Mouse (Mus musculus) limb, embryonic 14.5 days (tissue): ENCODE measurements around the gene Dtnb. TPM values are rescaled to one million over a fixed set of nuclear protein-coding genes. Genes with fewer than 3 reads are reported as not detected.

Source experiments
- ATAC-seq: fragments of 200-750 bp; cut with Nextera tagmentation; 2 replicates; pipeline ENCODE4 v1.8.0; 2017; ENCODE audit warnings: low read depth, moderate number of reproducible peaks, moderate TSS enrichment; ENCODE audit not compliant: low FRiP score
- DNase-seq: peaks from one replicate; pipeline ENCODE4 v3.0.0-alpha.2; 2015; ENCODE audit warnings: low spot score
- H3K27ac ChIP-seq: fragments of 300-500 bp; sonication (generic); replicated peaks from 2 replicates; pipeline ENCODE4 v1.5.1; 2014; ENCODE audit warnings: low read depth, mild to moderate bottlenecking, low read length, moderate library complexity, mixed read lengths
- H3K27me3 ChIP-seq: fragments of 300-500 bp; sonication (generic); 2 replicates; pipeline ENCODE4 v1.6.1; 2014; ENCODE audit warnings: low read length, mixed read lengths; ENCODE audit not compliant: control insufficient read depth, insufficient read depth
- H3K36me3 ChIP-seq: fragments of 300-500 bp; sonication (generic); 2 replicates; pipeline ENCODE4 v1.6.1; 2014; ENCODE audit warnings: mild to moderate bottlenecking, low read length, moderate library complexity, mixed read lengths; ENCODE audit not compliant: control insufficient read depth, insufficient read depth
- H3K4me1 ChIP-seq: fragments of 300-500 bp; sonication (generic); 2 replicates; pipeline ENCODE4 v1.6.1; 2014; ENCODE audit warnings: antibody characterized with exemption, low read length, mixed read lengths; ENCODE audit not compliant: control insufficient read depth, insufficient read depth
- H3K4me2 ChIP-seq: fragments of 300-500 bp; sonication (generic); replicated peaks from 2 replicates; pipeline ENCODE4 v1.6.1; 2014; ENCODE audit warnings: low read depth, mild to moderate bottlenecking, low read length, moderate library complexity; ENCODE audit not compliant: severe bottlenecking
- H3K4me3 ChIP-seq: fragments of 300-500 bp; sonication (generic); replicated peaks from 2 replicates; pipeline ENCODE4 v1.5.1; 2014; ENCODE audit warnings: low read length
- H3K9ac ChIP-seq: fragments of 300-500 bp; sonication (generic); 2 replicates; pipeline ENCODE4 v1.6.1; 2014; ENCODE audit warnings: mild to moderate bottlenecking, low read depth, low read length, moderate library complexity; ENCODE audit not compliant: severe bottlenecking
- H3K9me3 ChIP-seq: fragments of 300-500 bp; sonication (generic); 2 replicates; pipeline ENCODE4 v1.6.1; 2016; ENCODE audit warnings: low read length; ENCODE audit not compliant: control insufficient read depth
- POLR2A ChIP-seq: fragments of 200-500 bp; IDR thresholded peaks from 2 replicates; pipeline ENCODE4 v1.8.0; 2012; ENCODE audit warnings: inconsistent platforms, mild to moderate bottlenecking, moderate library complexity, borderline replicate concordance; ENCODE audit not compliant: insufficient read depth, insufficient read length; ENCODE audit errors: extremely low read depth
- WGBS: fragments of 180-500 bp; shearing (Covaris S2); extraction: QIAGEN DNeasy Blood & Tissue Kit; methylation state at CpG from one replicate; pipeline ENCODE4 v1.1.7; 2014; 5-methylcytosine and 5-hydroxymethylcytosine counted together
- polyA plus RNA-seq, 2 experiments: library from polyadenylated mRNA; depleted of rRNA in 1 of 2; stranded (reverse) in 1 of 2; unstranded in 1 of 2; fragments of >200 nt; fragmentation: Nextera tagmentation in 1 of 2; extraction: Ambion mirVana in 1 of 2; gene quantifications; 2 replicates each; pipeline versions ENCODE4 v1.2.1 to v1.2.3; 2012 to 2014

The Dtnb gene
- polyA plus RNA-seq, 2 experiments: 32.3 to 46.5 TPM

DNA sequence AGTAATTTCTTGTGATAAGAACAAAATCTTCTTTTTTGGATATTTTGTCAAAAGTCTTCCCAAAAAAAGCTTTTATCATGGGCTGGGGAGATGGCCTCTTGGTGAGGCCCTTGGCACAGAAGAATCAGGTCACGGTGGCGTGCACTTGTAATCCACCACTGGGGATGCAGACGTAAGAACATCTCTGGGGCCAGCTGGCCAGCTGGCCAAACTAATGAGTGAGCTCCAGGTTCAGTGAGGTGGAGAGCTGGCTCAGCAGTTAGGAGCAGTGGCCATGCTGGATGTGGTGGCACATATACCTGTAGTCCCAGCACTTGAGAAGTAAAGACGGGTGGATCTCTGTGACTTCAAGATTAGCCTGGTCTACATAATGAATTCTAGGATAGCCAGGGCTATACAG is 196.2 kb downstream of the Dtnb start:
- Histone ChIP-seq H3K27ac (no peak overlapping the region), H3K4me3 (no peak overlapping the region), H3K4me1 (no peaks in the 10 kb centered on the region), H3K4me2 (no peak overlapping the region), H3K36me3 (peaks cover 10% of the 10 kb centered on the region), H3K9ac (no peak overlapping the region), H3K9me3 (no peaks in the 10 kb centered on the region), H3K27me3 (no peaks in the 10 kb centered on the region)
- no peak for DNase-seq
- 90% methylated on average over 4 of the region's 4 CpGs for WGBS
- ATAC-seq: no peak
- TF ChIP-seq POLR2A: no peak

DNA sequence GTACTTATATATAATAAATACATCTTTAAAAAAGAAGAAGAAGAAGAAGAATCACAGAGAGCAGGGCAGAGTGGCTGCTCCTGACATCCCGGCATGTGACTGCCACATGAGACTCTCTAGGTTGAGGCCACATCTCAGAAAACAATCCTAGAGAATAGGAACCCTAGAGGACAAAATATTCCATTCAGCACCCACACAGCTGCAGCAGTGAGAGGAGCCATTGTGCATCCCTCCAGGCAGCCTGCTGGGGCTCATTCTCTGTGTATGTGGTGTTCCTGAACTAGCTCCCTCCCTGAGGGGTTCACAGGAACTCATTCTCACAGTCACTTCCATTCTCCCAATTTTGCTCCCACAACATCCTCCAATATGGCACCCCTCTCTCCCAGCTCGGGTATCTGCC is 198.4 kb downstream of the Dtnb start:
- H3K4me1 ChIP-seq: no peaks in the 10 kb centered on the region
- no peak overlapping the region for H3K4me3 ChIP-seq
- no peak for ATAC-seq
- peaks cover 20% of the 10 kb centered on the region for H3K36me3 ChIP-seq
- H3K9ac ChIP-seq: no peak overlapping the region
- WGBS: 84% methylated on average over 2 of the region's 2 CpGs
- no peaks in the 10 kb centered on the region for H3K9me3 ChIP-seq
- TF ChIP-seq POLR2A: no peak
- no peak overlapping the region for H3K4me2 ChIP-seq
- no peaks in the 10 kb centered on the region for H3K27me3 ChIP-seq
- DNase-seq: no peak
- H3K27ac ChIP-seq: no peak overlapping the region

- Histone ChIP-seq H3K27me3 (no peaks in the 10 kb centered on the region), H3K9ac (no peak overlapping the region), H3K36me3 (peaks cover 20% of the 10 kb centered on the region), H3K4me3 (no peak overlapping the region), H3K4me2 (no peak overlapping the region), H3K4me1 (no peaks in the 10 kb centered on the region), H3K27ac (no peak overlapping the region), H3K9me3 (no peaks in the 10 kb centered on the region)
- 89% methylated on average over 2 of the region's 2 CpGs for WGBS
- ATAC-seq: no peak
- no peak for DNase-seq
- TF ChIP-seq POLR2A: no peak
Observed at GRCm38 (mm10) chr12:3771080-3771479, 198.9 kb downstream of the Dtnb start.

GRCm38 (mm10) chr12:3773643-3774042 is 201.5 kb downstream of the Dtnb start:
- Histone ChIP-seq H3K36me3 (peaks cover 20% of the 10 kb centered on the region), H3K9me3 (no peaks in the 10 kb centered on the region), H3K9ac (no peak overlapping the region), H3K27ac (no peak overlapping the region), H3K4me2 (no peak overlapping the region), H3K4me3 (no peak overlapping the region), H3K4me1 (no peaks in the 10 kb centered on the region), H3K27me3 (no peaks in the 10 kb centered on the region)
- WGBS: 85% methylated on average over 3 of the region's 3 CpGs
- DNase-seq (no peak), ATAC-seq (no peak)
- no peak for TF ChIP-seq POLR2A

DNA sequence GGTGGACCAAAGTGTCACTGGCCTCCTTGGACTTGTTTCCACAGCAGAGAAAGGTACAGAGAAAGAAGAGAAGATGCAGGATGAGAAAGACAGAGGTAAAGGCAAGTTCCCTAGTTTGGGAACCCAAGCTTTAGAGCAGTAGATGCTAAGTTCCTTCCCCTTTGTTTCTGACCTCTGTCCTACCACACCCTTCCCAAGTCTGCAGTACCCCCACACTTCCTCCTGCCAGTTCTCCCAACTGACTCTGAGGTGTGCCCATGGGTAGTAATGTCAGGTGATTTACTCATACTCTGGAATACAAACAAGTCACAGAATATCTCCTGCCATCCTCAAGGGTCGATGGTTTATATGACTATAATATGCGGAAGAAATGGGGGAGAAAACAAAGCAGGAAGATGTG is 203.8 kb downstream of the Dtnb start:
- ATAC-seq (no peak), DNase-seq (no peak)
- H3K9me3 ChIP-seq: no peaks in the 10 kb centered on the region
- no peak overlapping the region for H3K9ac ChIP-seq
- H3K36me3 ChIP-seq: peaks cover 20% of the 10 kb centered on the region
- 93% methylated on average over 2 of the region's 2 CpGs for WGBS
- H3K4me2 ChIP-seq: no peak overlapping the region
- peaks cover 11% of the 10 kb centered on the region for H3K4me1 ChIP-seq
- TF ChIP-seq POLR2A: no peak
- H3K27ac ChIP-seq: no peak overlapping the region
- H3K27me3 ChIP-seq: no peaks in the 10 kb centered on the region
- no peak overlapping the region for H3K4me3 ChIP-seq

DNA sequence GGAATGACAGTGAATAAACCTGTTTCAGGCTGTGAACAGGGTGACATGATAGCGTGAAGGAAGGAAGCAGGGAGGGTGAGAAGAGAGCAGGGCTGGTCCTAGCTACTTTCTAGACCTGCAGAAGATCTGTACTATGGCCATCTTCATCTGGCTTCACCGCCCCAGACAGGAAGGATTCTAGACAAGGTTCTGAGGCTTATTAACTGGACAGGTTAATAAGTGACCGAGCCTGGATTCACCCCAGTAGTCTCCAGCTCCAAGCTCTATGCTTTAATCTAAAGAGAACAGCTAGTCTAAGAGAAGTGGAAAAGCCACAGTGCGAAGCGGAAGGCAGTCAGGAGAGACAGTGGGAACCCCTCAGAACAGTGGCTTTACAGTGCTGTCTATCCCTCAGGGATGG is 205.5 kb downstream of the Dtnb start:
- peaks cover 21% of the 10 kb centered on the region for H3K4me1 ChIP-seq
- H3K27me3 ChIP-seq: no peaks in the 10 kb centered on the region
- TF ChIP-seq POLR2A: no peak
- H3K27ac ChIP-seq: no peak overlapping the region
- H3K4me3 ChIP-seq: no peak overlapping the region
- H3K9me3 ChIP-seq: no peaks in the 10 kb centered on the region
- peaks cover 17% of the 10 kb centered on the region for H3K36me3 ChIP-seq
- 91% methylated on average over 5 of the region's 5 CpGs for whole genome bisulfite sequencing
- no peak for ATAC-seq
- DNase-seq: no peak
- no peak overlapping the region for H3K9ac ChIP-seq
- no peak overlapping the region for H3K4me2 ChIP-seq
